Mouse (Mus musculus): ENCODE data around the gene Ehf.

- no peak for TF ChIP-seq EP300 (optimal IDR thresholded peaks at IDR 0.05)
- no peak for TF ChIP-seq CTCF (IDR thresholded peaks at IDR 0.05; ENCODE audit: low read depth)
These were observed 87.3 kb downstream of the Ehf start for GRCm38 (mm10) chr2:103215801-103216200.

All from stomach, postnatal 0 days (tissue).